Mouse (Mus musculus) NIH3T3 (cell line): ENCODE data around the gene Vars.
"Not testable (repeated sequence)": the region's sequence is repeated elsewhere in the genome, so short reads cannot be mapped to it uniquely, and the experiment has no call there.

Experiments
- DNase-seq: peaks from one replicate; pipeline ENCODE4 v3.0.0-alpha.2; 2012; ENCODE audit warnings: low read depth

Vars gene

DNA sequence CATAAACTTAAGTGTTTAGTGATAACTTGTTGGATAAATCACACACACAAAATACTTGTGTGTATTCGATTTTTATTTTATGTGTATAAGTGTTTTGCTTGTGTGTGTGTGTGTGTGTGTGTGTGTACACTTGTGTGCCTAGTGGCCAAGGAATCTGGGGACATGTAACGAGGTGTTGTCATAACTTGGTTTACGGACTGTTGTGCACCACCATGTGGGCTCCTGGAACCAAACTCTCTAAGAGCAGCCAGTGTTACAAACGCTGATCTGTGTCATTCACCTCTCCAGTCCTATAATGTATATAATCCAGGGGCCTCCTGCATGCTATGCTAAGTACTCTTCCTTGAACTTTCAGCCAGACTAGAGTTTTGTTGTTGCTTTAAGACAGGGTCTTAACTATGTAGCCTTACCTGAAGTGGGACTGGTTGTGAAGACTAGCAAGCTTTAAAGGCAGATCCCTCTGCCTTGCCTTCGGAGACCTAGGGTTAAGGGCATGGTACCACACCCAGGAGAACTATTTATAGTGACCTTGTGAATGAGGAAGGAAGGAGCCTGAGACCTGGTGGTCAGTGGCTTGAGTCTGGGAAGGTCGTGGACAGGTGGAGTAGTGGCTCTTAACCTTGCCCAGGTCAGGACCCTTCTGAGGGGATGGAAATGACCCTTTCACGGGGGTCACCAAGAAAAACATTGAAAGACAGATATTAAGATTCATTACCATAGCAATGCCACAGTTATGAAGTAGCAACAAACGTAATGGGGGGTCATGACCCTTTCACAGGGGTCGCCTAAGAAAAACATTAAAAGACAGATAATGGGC is 2.4 kb downstream of the Vars start:
- DNase-seq, result no peak

GRCm38 (mm10) chr17:35004075-35004717 is 3.4 kb downstream of the Vars start:
- DNase-seq, result no peak

DNA sequence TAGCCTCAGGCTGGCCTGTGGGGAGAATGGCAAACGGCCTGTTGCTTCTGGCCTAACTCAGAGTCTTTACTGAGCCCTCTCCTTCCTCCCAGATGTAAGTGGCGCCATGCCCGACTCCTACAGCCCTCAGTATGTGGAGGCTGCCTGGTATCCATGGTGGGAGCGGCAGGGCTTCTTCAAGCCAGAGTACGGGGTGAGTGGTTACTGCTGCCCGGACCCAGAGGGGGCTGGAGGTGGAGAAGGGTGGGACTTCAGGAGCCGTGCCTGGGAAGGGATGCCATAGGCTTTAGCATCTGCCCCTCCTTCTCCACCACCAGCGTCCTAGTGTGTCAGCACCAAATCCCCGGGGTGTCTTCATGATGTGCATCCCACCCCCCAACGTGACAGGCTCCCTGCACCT is 4.4 kb downstream of the Vars start:
- DNase-seq, result no peak

DNA sequence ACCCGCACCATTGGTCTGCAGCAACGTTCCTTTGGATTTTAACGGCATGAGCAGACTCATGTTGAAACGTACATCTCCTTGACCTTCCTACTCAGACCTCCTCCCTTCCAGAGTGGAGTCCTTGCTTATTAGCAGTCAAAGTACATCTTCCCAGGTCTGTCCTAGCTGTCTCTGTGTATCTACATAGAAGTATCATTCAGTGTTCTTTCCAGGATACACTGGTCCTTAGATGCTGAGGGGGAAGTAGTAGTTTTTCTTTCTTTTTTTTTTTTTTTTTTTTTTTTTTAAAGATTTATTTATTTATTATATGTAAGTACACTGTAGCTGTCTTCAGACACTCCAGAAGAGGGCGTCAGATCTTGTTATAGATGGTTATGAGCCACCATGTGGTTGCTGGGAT is 5.1 kb downstream of the Vars start:
- not testable (repeated sequence) for DNase-seq

- DNase-seq, result no peak
Observed at GRCm38 (mm10) chr17:35007387-35007991, 6.7 kb downstream of the Vars start.

DNA sequence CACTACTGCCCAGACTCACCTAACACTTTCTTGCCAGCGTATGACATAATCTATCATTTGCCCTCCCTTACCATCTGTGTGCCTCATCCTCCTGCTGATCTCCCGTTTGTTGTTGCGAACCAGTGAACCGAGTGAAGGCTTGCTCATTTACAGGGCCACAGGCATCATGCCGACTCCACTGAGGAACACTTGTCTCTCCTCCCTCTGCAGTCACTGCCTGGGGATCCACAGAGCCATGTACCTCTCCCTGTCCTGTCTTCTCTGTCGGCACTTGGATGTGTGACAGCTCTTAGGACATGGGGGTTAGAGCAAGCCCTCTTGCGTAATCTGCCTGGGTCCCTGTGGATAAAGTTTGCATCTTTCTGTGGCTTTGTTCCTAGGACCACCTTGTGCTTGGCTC is 8.8 kb downstream of the Vars start:
- DNase-seq, result no peak

GRCm38 (mm10) chr17:35011440-35011839 is 10.7 kb downstream of the Vars start:
- DNase-seq, result no peak

DNA sequence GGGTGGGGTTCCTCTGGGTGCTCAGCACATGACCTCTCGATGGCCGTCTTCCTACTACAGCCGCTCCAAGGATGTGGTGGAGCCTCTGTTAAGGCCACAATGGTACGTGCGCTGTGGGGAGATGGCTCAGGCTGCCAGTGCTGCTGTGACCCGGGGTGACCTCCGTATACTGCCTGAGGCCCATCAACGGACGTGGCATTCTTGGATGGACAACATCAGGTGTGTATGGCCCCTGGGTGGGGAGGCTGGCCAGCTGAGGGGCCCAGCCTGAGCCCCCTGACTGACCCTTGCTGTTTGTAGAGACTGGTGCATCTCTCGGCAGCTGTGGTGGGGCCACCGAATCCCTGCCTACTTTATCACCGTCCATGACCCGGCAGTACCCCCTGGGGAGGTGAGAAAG is 11.6 kb downstream of the Vars start:
- DNase-seq, result no peak

- no peak for DNase-seq
Observed at GRCm38 (mm10) chr17:35013221-35013620, 12.4 kb downstream of the Vars start.

DNA sequence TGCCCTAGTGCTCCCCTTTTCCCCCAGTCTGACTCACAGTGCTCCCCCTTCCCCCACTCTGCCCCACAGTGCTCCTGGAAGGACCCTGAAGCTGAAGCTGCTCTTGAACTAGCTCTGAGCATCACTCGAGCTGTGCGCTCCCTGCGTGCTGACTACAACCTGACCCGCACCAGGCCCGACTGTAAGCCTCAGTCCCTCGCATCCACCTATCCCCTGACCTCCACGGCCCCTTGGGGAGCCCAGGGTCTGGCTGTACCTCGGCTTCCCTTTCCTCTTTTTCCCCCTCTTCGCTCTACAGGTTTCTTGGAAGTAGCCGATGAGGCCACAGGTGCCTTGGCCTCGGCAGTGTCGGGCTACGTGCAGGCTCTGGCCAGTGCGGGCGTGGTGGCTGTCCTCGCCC is 14.5 kb downstream of the Vars start:
- DNase-seq, result no peak

- DNase-seq, result peak; percentile 76
Observed at GRCm38 (mm10) chr17:35016376-35016775, 15.6 kb downstream of the Vars start, which contains the start of gene Vwa7. Vwa7 (plus strand) TSS chr17:35016579.

- DNase-seq, result no peak
Observed at GRCm38 (mm10) chr17:35016791-35017705, 16.3 kb downstream of the Vars start.

- DNase-seq, result no peak
Observed at GRCm38 (mm10) chr17:35017706-35018030, 16.9 kb downstream of the Vars start.

DNA sequence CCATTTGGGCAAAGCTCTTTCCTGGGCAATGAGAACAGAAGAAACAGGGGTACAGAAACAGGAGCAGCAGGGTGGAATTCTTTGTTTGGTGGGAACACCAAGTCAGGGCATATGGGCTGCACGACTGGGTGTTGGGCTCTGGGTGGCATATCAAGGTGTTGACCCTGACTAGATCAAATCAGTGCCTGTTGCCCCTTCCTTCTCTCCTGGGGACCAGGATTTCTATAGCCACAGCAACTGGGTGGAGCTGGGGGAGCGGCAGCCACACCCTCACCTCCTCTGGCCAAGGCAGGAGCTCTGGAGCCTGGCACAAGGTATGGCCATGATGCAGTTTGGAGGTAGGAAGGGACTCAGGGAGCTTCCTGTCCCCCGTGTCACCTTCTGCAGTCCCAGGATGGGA is 17.4 kb downstream of the Vars start:
- DNase-seq, result no peak

- DNase-seq, result no peak
Observed at GRCm38 (mm10) chr17:35019894-35020293, 19.1 kb downstream of the Vars start.

- no peak for DNase-seq
Observed at GRCm38 (mm10) chr17:35020551-35020950, 19.8 kb downstream of the Vars start.

- peak; percentile 94 for DNase-seq
Observed at GRCm38 (mm10) chr17:35021163-35021808, 20.5 kb downstream of the Vars start.

GRCm38 (mm10) chr17:35021842-35022477 is 21.2 kb downstream of the Vars start:
- no peak for DNase-seq

GRCm38 (mm10) chr17:35022541-35023060 is 21.8 kb downstream of the Vars start:
- DNase-seq, result no peak

DNA sequence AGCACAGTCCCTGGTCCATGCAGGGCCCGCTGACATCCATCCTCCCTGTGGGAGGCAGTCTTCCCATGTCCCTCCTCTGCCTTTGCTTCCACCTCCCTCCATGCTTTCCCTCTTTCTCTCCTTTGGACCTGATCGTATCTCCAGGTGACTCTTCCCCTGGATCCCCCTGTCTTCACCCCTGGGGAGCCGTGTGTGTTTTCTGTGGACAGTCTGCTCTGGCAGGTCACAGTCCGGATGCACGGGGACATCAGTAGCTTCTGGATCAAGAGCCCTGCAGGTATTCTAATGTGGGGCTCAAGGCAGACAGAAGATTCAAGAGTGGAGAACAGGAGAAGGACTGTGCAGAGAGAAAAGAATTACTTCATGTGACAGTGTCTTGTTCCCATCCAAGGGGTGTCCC is 22.4 kb downstream of the Vars start:
- DNase-seq, result no peak

DNA sequence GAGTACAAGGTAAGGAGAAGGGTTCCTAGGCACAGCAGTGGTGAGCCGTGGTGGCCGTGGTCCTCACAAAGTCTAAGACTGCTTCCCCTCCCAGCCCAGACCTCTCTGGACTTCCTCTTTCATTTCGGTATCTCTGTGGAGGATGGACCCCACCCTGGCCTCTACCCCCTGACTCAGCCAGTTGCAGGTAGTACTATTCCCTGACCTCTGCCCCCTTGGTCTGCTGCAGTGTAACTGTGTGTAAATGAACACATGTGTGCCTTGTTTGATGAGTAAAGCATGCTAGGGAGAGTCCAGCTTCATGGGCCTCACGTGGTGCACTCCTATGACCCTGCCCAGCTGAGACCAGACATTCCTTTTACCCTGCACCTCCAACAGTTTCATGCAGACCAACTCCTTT is 23.0 kb downstream of the Vars start:
- peak; percentile 46 for DNase-seq
